Mouse (Mus musculus): ENCODE results near the gene Cln5.
A peak's percentile ranks its signal among the peaks of the same experiment; 100 is the strongest.

Gene Cln5

DNA sequence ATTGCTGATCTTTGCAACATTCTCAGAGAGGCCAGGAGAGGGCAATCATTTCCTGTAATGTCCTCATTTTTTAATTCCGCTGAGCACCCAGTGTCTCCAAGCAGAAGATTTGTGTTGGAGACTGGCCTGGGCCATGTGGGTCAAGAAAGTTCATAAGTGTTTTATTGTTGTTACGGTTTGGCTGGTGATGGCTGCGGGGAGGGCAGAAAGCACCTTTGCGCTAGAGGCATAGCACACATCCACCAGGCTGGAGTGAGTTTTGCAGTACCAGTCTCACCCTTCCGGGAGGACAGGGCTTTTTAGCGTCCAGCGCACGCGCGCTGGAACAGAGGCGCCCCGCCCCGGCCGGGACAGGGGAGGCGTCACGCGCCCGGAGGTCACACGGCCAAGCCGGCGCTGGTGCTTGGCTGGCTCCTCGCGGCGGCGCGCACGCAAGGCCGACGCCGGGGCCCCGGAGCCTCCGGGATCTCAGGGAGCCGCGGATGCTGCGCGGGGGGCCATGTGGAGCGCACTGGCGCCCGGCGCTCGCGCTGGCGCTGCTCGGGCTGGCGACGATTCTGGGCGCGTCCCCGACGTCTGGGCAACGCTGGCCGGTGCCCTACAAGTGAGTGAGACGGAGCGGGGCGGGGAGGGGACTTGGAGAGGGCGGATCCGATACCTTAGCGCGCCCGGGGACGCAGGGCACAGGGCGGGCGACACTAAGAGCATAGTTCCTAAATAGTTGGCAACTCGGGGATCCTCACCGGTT, at the start of gene Cln5:
Cln5 (plus strand) TSS at position 353 of the 748 bp plus-strand sequence.
- DNase-seq (ENCODE audit: extremely low spot score, low spot score): peak; percentile 92

DNA sequence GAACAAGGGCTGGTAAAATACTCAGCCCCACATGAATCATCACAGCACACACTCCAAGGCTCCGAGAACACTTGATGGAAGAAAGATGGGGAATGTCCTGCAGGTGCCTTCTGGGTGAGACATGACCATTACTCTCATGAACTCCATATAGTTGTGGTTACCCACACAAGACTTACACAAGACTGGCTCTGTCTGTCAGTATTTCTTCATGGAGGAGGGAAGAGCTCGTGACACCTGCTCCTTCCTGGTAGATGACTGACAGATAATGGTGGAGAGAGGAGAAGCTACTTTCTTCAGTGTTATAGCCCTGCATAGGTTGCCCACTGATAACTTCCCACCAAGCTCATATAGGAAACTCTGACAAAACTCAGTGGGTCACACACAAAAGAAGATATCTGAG, 40.8 kb upstream of the Cln5 start:
- DNase-seq (ENCODE audit: extremely low spot score, low spot score): no peak

DNA sequence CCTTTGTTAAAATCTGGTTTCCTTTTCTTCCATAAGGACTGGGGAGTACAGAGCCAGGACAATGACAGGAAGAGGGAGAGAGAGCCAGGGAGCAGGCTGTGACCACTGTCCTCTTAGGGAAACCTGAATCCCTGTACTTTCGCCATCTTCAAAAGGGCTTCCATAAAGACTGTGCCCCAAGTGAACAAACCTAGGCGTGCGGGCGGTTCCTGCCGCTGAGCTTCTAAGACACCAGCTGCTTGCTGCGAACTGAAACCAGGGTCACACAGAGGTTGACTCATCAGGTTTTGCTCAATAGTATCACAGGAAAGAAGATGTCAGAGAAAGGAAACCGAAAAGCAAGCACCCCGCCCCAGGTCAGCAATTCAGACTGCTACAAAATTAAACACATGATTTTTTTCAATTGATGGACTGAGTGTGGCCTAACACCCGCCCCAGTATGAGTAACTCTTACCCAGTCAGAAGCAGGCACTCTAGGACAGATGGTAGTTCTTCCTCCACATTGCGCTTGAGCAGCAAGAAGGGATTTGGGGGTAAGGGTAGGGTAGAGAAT, 36.7 kb upstream of the Cln5 start:
- DNase-seq (ENCODE audit: extremely low spot score, low spot score): no peak

DNA sequence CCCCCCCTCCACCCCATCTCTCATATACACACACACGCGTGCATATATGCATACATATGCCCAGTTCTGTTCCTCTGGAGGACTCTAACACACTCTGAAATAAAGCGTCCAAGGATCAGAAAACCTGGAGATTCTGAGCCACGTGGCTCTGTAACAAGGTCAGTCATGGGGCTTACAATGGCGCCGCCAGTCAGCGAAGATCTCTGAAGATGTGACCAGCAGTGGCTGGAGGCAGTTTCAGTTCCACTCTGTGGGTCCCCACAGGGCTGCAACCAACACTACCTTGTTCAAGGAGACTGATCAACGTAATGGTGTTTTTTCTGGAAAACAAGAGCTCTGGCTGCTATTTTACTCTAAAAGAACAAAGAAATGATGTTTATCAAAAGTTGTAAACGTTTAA, 35.9 kb upstream of the Cln5 start:
- DNase-seq (ENCODE audit: extremely low spot score, low spot score): no peak

DNA sequence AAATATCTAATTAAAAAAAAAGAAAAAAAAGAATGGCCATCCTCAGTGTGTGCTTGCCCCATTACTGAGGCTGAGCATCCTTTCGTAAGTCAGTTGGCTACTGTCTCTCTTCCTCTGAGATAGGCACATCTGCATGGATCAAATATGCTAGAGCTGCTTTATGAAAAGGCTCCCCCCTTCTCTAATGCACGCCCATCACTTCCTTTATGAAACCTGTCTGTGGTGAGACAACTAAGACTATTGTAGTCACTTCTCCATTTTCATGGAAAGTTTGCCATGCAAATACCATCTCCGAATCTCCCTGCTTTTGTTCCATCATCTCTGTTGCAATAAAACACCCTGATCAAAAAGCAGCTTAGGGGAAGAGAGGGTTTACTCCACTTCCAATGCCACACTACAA, 33.0 kb upstream of the Cln5 start:
- DNase-seq (ENCODE audit: extremely low spot score, low spot score): no peak

DNA sequence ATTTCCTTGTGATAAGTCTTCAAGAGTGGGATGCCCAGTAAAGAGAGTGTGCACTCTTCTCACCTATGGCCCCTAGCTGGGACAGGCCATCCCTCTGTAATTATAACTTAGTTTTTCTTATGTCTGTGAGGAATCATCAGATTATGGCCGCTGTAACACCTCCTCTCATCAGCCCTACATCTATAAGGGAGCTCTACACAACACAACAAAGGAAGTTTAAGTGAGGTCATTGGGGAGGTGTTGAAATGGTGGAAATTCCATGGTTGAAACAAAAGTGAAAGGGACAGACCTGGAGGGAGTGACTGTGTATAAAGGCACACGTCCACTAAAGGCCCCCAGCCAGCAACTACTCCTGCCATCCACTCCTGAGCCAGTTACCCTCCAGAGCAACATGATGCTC, 23.3 kb upstream of the Cln5 start, which contains the start of gene Acod1:
Acod1 (plus strand) TSS at position 301 of the 400 bp plus-strand sequence.
- no peak for DNase-seq (ENCODE audit: extremely low spot score, low spot score)

DNA sequence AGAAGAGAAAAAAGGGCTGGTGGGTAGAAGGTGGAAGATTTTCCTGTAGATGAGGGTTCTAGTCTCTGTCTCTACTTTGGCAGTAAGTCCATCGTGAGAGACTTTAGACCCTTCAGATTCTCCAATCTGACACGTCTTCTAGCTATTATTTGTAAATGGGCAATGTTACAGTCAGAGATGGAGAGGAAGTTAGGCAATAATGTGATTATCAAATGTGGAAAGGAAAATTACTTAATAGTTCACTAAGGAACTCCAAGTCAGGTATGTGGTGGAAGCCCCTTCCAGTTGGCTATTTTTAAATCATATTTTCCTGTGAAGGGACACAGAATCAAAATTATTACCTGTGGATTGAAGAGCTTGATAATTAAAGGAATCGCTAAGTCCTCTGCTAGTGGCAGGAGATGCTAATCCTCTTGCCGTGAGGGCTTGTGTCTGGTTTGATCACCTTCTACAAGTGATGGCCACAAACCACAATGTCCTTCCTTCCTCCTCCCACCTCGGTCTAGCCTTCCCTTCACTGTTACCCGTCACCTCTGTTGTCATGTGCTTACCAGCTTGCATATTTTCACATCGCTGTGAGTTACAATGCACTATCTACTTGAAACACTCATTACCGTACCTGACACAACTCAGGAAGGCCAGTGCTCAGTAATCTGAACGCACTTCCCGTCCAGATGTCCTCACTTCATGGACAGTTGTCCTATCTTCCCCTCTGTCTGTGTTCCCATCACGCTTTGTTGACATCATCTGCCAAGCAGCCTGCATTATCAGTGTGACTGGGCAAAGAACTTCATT, 21.5 kb upstream of the Cln5 start:
- DNase-seq (ENCODE audit: extremely low spot score, low spot score): no peak

DNA sequence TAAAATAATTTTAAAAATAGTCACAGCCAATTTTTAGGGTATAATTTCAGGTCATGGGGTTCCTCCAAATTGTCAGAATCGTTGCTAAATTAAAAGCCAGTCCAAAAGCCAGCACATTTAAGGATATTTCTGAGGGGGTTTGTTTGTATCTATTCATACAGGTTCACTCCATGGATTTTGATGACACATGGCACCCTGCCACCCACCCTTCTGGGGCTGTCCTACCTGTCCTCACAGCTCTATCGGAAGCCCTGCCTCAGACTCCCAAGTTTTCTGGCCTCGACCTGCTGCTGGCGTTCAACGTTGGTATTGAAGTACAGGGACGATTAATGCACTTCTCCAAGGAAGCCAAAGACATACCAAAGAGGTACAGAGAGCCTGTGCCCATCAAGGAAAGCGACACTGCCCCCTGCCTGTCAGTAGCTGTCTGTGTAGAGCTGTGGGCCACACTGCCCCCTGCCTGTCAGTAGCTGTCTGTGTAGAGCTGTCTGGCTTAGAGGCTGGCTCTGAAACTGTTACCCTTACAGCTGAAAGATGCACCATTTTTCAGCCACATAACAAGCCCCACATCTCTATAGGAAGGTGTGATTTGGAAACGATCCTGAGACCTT, 18.8 kb upstream of the Cln5 start:
- DNase-seq (ENCODE audit: extremely low spot score, low spot score): peak; percentile 69

DNA sequence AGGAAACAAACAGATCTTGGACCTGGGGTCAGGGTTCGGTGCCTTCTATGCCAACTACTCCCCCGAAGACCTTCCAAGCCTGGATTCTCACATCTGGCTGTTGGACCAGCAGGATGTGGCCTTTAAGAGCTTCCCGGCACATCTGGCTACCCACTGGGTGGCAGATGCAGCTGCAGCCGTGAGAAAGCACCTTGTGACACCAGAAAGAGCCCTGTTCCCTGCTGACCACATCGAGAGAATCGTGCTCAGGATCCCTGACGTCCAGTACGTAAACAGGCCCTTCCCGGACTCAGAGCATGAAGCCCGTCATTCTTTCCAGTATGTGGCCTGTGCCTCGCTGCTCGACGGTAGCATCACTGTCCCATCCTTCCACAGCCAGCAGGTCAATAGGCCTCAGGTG, 15.3 kb upstream of the Cln5 start:
- no peak for DNase-seq (ENCODE audit: extremely low spot score, low spot score)

DNA sequence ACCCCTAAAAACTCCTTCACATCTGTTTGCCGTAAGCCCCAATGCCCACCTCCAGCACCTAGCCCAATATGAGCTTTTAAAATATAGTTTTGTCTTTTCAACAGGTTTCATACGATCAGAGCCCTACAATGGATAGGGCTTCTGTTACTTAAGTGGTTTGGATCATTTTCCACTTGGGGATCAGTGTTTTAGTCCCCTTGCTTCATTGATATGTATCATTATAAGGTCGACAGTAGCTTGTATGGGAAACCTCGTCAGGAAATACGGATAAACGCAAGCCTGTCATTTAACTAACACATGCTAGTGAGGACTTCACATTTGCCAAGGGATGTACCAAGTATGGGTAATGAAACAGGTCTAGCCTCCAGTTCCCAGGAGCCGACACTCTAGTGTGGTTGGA, 13.4 kb upstream of the Cln5 start:
- no peak for DNase-seq (ENCODE audit: extremely low spot score, low spot score)

DNA sequence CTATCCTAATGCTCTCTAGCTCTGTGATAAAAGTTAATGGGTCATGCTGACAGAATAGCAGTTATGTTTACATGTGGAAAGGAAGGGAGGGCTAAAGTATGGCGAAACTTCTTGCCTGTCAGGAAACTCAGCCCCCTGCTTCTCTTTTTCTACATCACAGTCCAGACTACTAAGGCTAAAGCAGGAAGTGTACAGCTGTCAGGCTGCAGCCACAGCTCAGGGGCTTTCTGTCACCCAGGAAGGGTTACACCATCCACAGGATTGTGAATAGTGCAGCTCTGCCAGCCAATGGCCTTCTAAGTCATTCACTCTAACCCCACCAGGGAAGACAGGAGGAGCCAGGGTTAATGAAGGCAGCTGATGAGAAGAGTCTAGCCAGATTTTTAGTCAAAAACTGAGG, 11.0 kb upstream of the Cln5 start:
- DNase-seq (ENCODE audit: extremely low spot score, low spot score): no peak

DNA sequence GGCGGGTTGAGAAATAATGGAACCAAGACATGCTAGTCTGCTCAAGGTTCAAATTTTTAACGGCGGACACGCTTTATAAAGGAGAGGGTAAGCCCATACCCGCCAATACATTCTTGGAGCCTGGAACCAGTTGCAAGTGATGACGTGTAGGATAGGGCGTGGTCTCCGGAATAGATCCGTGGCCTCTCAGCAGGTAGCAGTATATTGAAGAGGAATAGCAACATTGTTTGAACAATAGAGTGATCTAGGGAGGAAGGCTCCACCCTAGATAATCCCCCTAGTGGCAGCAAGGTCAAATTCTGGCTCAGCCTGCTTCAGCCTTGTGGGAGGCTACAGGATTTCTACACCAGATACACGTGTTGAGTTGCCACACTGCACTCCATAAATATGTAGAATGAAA, 10.5 kb upstream of the Cln5 start:
- no peak for DNase-seq (ENCODE audit: extremely low spot score, low spot score)

DNA sequence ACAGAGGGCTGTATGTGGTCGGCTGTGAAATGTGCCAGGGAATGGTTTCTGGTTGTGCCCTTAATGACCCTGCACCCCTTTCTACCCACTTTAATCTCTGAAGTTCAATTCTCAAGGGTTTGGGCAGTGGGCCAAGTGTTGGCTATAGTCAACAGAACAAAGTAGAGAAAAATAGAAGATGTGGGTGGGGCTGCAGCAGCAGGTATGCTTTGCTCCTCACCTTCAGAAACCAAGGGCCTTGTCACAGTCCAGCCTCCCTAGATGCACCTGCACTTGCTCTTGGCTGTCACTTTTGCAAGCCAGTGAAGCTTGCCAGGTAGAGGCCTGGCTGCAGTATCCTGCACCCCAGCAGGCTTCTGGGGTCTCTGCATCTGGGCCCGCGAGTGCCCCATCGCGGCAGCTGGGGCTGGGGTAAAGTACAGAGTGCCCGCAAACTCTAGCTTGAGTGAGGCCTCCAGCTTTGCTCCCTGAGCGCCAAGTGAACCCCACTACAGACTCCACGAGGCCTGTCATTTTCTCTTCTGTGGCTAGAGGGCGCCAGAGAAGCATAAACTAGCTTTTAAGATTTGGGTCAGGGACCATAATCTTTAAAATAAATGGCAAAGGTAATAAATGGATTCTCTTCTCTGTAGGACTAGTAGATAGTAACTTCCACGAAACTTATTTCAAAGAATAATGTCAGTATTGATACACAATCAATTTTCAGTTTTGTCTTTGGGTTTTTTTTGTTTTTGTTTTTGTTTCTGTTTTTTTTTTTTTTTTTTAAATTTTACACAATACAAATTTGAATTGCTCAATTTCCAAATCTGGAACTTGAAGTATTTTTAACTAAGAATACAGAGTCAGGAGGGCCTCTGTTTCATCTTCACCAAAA, 4.5 kb upstream of the Cln5 start:
- DNase-seq (ENCODE audit: extremely low spot score, low spot score): peak; percentile 68

DNA sequence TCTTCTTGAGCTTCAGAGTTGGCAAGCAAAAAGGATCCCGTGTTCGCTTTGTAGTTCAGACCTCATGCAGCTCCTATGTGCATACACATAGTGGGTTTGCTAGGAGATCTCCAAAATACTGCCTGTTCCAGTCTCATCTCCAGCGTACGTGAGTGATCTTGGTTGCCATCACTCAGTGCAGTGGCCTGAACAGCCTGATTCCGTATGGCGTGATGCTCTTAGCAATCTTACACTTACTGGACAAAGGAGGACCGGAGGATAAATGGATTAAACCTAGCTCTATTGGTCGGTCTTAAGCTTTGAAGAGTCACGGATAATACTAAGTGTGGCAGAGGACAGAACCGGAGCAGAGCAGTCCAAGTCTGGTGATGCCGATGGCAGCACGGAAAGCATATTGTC, 552 bp upstream of the Cln5 start:
- no peak for DNase-seq (ENCODE audit: extremely low spot score, low spot score)

DNA sequence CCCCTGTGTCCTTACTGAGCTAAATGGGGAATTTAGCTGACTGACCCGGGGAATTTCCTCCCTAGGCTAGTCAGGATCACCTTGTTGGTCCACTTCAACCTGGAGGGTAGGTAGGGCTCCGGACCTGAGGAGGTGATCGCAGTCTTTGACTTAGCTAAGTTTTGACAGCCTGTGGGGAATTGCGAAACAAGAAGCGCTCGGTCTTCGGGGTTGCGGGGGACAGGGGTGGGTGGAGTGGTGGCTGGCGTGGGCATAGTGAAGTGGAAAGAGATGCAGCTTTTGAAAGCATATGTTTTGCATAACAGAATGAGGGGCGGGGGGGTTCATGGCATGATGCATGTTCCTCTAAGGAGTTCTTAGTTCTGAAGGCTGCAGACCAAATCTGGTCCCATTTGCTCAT, 774 bp downstream of the Cln5 start:
- DNase-seq (ENCODE audit: extremely low spot score, low spot score): no peak

DNA sequence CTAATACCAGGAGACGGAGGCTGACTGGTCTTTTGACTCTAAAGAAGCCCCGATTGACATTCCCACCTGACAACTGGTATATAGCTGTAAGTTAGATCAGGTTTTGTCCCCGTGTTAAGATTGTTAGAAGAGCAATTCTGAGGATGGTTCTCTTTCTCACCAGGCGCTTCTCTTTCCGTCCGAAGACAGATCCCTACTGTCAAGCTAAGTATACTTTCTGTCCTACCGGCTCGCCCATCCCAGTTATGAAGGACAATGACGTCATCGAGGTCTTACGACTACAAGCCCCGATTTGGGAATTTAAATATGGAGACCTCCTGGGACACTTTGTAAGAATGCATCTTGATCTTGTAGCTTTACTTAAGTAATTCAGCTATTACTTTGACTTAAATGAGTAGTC, 1.5 kb downstream of the Cln5 start:
- no peak for DNase-seq (ENCODE audit: extremely low spot score, low spot score)

DNA sequence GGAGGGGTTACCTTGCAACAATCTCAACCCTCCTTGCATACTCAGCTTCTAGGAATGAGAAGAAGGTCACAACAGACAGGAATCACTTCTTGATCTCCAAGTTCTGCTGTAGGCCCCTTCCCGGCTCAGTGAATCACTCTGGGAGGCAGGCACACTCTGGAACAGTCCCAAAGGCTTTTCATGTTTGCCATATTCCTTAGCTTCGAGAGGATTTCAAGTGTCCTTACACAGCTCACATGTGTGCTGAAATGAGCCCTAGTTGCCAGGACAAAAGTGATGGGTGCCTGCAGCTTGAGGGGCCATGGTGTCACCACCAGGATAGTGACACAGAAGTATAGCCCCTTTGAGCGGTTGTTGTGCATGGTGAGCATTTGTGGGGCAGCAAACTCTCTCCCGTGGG, 2.7 kb downstream of the Cln5 start:
- no peak for DNase-seq (ENCODE audit: extremely low spot score, low spot score)

DNA sequence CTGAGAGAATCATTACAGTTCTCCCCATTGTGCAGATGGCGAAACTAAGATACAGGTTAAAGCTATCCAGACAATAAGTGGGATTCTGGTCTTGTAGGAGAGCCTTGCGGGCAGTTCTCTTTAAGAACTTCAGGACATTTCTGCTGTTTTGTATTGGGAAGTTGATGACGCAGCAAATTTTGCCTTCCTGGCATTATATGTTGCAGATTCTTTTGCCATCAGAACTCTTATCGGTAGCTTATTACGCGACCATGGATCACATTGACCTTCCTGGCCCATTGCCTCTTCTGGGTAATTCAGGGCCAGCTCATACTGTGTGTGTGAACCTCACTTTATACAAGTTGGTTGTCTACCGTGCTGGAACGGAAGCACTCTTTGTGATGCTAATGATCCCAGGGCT, 3.8 kb downstream of the Cln5 start:
- DNase-seq (ENCODE audit: extremely low spot score, low spot score): no peak

DNA sequence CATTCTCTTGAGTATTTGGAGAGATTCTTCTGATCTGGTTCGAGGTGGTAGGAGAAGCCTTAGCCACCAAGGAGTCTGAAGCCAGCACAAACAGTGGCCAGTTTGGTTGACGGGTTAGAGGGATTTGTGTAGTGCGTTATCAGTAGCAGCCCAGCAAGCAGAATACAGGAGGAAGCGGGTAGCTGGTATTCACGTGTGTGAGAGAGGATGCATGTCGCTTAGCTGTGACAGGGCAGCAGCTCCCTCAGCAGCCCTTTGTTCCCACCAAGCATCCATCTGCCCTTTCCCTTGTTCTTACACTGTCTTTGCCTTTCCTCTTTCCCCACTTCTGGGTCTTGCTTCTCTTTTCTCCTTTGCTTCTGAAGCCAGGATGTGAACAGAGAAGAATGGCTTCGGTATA, 5.2 kb downstream of the Cln5 start:
- DNase-seq (ENCODE audit: extremely low spot score, low spot score): no peak

DNA sequence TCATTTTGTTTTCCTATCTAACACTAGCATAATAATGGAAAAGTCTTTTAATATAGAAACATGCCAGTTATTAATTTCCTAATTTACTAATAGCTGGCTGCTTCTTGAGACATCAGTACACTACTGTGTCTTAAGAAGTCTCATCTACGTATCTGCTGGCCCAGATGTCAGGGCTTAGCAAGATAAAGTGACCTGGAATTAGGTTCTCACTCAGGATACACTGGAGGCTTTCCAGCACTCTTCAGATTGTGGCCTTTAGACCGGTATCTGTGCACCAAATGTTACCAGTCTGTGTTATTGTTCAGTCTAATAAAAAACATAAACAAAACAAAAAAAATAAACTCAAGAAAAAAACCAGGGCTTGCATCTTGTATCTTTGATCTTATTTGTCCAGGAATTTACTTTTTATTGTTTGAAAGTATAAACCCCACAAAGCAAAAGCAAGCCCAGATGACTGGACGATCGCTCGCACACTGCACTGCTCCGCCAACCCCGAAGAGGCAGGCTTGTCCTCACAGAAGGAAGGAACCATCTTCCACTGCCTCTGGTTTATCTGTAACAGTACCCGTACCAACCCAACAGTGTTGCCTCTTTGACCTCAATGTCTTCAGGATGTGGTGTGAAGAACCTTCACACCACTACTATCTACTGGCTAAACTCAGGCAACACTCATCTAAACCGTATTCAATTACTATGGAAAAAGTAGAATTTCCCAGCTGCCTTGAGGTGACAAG, 7.4 kb downstream of the Cln5 start:
- DNase-seq (ENCODE audit: extremely low spot score, low spot score): no peak

Measured in neural tube, embryonic 10.5 days (tissue).